Mouse (Mus musculus) kidney, adult 2 months (tissue): ENCODE measurements around the gene Tmtc4.

Experiments used
- CTCF ChIP-seq: fragments of 200-500 bp; conservative IDR thresholded peaks from 2 replicates; pipeline ENCODE4 v1.5.1; 2011; ENCODE audit warnings: low read depth, mild to moderate bottlenecking, control low read depth, low read length, moderate library complexity, mixed read lengths; ENCODE audit not compliant: insufficient read depth, insufficient read length
- POLR2A ChIP-seq: fragments of 200-500 bp; IDR thresholded peaks from one replicate; pipeline ENCODE4 v1.6.1; 2011; ENCODE audit warnings: low read depth, low read length, control low read depth

- TF ChIP-seq CTCF: no peak
- no peak for TF ChIP-seq POLR2A
Measured at GRCm38 (mm10) chr14:122901715-122902114, 82.1 kb downstream of the Tmtc4 start.
